Mouse (Mus musculus) liver (tissue): Measurements from ENCODE around the gene Sfmbt1.
"Not testable (repeated sequence)": the region's sequence is repeated elsewhere in the genome, so short reads cannot be mapped to it uniquely, and the experiment has no call there.

Source experiments
- DNase-seq: peaks from one replicate; pipeline ENCODE4 v3.0.0-alpha.2; 2020; ENCODE audit warnings: mixed read lengths

The Sfmbt1 gene

DNA sequence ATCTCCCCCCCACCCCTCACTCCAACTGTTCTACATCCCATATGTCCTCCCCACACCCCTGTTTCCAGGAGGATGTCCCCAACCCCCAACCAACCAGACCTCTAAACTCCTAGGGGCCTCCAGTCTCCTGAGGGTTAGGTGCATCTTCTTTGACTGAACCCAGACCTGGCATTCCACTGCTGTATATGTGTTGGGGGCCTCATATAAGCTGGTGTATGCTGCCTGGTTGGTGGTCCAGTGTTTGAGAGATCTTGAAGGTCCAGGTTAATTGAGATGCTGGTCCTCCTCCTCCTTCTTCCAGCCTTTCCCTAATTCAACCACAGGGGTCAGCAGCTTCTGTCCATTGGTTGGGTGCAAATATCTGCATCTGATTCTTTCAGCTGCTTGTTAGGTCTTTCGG lies 4.0 kb downstream of the Sfmbt1 start:
- not testable (repeated sequence) for DNase-seq

DNA sequence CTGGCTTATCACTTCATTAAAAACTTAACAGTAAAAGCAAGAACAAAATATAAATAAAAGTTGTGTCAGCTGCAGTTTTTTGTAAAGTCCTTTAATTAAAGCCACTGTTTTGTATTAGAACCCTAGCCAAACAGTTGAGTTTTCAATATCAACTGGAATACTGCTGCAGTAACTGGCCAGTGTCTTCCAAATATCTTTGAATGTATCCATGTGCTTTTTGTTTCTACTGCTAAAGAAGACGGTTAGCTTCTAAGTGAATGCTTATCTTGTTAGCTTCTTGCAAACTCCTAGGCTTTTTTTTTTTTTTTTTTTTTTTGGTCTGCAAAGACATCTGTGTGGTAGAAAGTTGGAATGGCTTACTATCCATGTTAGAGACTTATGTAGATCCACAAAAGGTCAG lies 4.9 kb downstream of the Sfmbt1 start:
- no peak for DNase-seq

DNA sequence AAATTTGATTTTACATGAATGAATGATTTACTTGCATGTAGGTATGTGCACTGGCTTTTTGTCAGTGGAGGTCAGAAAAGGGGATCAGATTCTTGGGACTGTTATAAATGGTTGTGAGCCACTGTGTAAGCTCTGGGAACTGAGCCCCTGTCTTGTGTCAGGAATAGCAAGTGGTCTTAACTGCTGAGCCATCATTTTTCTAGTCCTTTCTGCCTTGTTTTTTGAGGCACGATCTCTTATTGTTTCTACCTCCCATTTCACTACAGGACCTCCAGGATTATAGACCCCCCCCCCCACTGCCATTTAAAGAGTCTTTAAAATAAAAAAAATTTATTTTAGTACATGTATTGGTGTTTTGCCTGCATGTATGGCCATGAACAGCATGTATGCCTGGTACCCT lies 7.2 kb downstream of the Sfmbt1 start:
- DNase-seq, result no peak

DNA sequence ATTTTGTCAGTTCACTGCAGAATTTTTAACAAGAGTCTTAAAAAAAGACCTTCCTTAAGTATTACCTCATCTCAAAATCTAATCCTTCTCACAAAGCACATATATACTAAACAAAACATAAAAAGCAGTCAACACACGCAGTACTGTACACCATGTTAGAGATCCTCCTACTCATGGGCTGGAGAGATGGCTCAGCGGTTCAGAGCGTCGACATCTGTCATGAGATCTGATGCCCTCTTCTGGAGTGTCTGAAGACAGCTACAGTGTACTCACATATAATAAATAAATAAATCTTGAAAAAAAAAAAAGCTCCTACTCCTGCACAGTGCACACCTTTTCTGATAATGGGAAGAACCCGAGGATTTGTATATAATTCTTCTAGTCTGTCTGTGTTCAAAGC lies 7.8 kb downstream of the Sfmbt1 start:
- DNase-seq, result no peak

DNA sequence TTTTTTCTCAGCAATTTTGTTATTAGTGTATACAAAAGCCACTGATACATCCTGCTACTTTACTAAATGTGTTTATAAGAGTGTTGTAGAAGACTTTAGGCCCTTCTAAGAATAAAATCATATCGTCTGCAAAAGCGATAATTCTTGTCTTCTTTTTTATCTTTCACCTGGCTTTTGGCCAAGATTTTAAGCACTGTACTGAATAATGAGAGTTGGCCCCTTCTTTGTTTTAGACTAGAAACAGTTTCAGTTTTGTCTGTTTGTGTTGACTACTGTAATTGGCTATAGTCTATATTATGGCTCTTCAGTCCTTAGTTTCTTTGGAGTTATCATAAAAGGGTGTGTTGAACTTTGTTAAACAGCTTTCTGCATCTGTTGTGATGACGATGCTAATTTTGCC lies 17.2 kb downstream of the Sfmbt1 start:
- DNase-seq, result no peak

DNA sequence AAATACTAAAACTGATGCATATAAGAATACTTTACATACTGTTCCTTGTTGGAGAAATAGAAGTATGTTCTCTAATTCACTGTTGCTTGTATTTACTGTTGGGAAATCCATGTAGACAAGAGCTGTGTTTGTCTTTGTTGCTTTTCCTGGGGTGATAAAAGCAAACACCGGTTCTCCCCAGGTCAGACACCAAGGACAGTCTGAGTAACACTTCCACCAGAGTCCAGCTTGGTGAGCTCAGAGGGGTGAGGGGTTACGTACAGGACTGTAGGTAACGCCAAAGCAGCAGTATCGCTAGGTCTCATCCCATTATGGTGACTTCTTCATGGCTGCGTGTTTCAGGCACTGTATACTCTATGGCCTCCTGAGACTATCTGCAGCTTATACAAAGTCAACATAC lies 20.0 kb downstream of the Sfmbt1 start:
- no peak for DNase-seq

DNA sequence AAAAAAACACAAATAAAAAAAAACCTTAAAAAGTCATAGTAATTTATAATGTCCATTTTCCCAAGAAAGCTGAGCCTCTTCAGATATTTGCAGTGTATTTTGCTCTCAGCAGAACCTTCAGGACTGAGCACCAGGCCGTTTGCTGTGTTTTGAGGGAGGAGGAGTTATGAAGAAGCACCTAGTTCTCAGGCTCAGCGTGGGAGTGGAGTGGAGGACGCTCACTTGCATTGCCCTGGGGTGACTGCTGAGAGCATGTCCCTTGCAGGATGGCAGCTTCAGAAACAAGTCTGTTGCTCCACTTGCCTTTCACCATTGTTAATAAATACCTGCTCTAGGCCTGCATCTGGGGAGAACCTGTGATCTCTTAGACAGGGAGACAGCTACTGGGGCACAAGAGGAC lies 21.2 kb downstream of the Sfmbt1 start:
- DNase-seq, result no peak

DNA sequence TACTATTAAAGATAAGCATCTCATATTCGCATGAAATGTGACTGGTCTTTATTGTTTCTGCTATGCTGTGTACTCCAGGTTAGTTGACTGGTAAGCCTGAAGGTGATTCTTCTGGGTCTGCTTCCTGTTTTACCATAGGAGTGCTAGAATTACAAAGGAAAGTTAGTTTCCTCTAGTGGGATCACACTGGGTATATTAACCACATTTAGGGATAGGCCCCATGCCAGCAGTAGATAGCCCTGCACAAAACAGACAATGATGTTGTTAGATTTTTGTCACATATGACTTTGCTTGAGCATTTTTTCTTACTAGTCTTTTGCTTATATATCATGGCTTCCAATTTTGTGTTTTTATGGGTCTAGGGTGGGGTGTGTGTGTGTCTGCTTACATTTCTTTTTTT lies 21.8 kb downstream of the Sfmbt1 start:
- DNase-seq, result no peak

DNA sequence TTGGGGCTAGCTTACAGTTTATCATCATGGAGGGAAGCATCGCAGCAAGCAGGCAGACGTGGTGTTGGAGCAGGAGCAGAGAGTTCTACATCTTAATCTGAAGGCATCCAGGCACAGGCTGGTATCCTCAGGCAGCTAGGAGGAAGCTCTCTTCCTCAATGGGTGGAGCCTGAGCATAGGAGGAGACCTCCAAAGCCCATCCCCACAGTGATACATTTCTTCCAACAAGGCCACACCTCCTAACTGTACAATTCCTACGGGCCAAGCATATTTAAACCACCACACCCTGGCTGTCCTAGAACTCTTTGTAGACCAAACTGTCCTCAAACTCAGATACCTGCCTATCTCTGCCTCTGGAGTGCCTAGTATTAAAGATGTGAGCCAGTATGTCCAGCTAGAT lies 29.2 kb downstream of the Sfmbt1 start:
- DNase-seq, result no peak

DNA sequence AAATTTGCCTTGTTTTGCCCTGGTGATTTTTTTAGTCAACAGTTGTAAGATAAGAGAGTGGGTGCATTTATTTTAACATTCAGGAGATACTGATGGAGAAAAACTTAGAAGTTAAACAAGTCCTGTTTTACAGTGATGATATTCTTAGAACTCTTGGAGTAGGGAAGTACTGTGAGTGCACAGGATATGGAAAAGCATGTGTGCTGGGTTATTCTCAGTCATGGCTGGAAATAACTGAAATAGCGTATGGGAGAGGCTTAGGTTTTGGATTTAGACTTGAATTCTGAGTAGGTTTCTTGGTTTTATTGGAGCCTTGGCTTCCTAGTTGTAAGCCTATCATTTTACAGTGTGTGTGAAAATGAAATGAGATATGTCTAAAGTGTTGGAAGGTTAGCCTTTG lies 31.5 kb downstream of the Sfmbt1 start:
- DNase-seq, result no peak

DNA sequence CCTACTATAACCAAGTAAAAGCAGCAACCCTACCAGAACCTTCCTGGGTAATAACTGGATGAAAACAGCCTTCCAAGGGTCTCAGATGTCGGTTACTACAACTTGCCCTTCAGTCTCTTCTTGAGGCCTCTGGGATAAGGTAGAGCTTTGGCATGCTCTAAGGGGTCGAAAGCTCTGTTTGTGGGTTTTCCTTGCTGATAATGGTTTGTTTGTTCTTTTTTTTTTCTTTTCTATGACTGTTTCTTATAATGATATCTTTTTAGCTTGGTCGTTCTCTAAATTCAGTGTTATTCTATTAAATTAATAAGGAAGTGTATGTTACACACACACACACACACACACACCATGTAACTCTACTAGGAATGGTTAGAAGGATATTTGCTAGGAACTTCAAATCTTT lies 42.6 kb downstream of the Sfmbt1 start:
- no peak for DNase-seq

DNA sequence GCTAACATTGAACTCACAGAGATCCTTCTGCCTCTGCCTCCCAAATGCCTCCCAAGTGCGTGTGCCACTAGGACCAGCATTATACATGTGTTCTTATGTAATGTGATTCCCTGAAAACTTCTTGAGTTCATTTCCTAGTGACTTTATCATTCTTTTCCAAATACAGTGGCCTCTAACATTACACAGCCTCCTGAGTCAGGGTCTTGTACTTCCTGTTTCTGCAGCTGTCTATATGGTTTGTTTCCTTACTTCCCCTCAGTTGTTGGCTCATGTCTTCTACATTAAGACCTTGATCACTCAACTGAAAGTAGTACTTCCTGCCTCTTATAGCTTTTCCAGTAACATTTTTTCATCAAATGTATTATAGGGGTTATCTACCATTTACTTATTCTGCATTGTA lies 46.6 kb downstream of the Sfmbt1 start:
- DNase-seq, result no peak

DNA sequence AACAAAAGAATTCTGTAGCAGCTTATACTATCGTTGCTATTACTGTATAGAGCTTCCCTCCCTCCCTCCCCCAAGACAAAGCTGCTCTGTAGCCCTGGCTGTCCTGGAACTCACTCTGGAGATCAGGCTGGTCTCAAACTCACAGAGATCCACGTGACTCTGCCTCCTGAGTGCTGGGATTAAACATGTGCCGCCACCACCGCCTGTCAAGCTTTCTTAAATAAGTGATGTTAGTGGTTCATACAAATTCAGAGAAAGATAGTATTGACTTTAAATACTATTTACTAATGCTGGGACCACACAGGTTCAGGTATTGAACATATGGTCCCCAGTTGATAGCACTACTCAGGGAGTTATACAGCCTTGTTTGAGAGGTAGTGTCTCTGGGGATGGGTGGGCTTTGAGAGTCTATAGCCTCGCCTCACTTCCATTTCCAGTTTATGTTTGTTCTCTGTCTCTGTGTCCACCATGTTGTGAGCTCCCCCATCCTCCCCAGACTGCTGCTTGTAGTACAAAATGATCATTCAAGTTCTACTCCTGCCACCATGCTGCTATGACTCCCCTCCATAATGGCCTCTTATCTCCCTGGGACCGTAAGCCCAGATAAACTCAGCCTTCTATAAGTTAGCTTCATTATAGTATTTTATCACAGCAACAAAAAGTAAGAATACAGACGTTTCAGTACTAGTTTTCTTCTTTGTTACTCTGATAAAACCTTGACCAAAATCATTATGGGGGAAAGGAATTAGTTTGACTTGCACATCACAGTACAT lies 47.7 kb downstream of the Sfmbt1 start:
- DNase-seq, result no peak

DNA sequence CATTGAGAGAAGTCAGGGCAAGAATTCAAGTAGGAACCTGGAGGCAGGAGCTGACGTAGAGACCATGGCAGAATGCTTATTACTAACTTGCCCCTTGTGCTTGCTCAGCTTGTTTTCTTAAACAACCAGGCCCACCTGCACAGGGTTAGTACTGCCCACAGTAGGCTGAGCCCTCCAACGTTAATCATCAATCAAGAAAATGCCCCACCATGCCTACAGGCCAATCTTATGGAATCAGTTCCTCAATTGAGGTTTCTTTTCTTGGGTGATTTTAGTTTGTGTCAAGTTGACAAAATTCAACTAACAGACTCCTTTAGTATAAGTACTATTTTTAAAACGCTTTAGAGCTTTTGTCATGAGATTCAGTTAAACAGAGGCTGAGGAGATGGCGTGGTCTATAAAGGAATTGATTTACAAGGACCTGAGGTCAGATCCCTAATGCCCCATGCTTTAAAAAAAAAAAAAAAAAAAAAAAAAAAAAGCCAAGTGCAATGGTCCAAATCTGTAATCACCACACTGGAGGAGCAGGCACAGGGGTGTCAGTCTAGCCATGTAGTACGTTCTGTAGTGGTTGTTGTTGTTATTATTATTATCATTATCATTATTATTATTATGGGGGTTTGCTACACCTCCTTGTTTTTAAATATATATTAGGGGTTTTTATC lies 48.4 kb downstream of the Sfmbt1 start:
- DNase-seq, result no peak

DNA sequence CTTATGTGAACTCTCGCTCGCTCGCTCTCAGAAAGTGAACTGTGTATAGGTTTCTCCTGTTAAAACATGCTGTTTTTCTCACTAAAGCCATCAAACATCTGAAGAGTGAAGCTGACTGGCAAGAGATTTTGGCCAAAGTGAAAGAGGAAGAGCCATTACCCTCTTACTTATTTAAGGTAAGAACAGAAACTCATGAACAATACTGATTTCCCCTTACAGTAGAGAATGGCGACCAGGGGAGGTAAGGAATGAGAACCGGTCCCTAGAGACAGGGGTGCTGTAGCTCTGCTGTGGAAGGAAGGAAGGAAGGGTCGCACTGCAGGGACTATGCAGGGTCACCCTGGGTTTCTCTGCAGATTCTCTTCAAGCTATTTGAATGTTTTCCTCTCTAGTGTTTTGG lies 70.0 kb downstream of the Sfmbt1 start:
- no peak for DNase-seq

DNA sequence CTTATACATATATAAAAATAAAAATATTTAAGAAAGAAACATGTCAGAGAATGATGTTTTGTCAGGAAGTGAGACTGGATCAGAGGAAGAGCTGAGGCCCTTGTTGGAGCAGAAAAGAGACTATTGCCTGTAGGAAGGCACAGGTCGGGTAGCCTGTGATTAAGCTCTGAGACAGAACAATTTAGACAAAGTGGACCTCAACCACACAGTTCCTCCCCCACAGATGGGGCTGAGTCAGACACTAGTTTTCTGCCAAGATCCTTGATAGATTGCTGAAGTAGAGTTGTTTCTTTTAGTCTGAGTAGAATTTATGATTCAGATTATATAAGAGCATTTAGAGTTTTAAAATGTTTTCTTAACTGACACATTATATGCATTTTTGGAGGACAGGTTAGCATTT lies 74.8 kb downstream of the Sfmbt1 start:
- DNase-seq, result no peak

DNA sequence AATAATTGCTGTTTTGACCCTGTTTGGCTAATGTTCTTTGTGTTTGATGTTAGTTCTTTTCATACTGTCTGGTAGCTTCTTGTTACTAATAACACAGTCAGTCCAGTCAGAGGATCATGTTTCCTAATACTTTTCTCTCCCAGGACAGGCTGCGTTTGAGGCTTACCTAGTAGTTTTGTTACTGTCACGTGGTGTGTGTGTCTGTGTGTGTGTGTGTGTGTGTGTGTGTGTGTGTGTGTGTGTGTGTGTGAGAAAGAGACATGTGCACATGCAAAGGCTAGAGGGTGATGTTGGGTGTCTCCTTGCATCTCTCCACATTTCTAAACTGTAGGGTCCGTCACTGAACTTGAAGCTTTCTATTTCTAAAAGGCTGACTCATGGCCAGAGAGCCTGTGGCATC lies 78.2 kb downstream of the Sfmbt1 start:
- DNase-seq, result no peak

DNA sequence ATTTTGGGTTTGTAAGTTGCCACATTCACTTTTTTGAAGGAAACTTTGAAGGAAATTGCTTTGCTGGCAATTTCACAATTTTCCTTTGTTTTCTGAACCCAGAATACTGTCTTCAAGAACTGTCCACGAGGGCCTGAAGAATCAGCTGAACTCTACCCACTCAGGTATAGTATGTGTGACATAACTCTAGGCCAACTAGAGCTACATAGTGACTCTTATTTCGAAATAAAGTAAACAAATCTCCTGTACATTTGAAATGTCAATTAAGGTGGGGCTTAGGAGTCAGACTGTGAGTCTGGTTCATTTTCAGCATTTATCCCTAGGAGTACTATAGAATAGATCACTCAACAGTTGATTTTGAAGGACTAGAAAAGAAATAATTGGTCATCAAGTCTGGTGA lies 87.1 kb downstream of the Sfmbt1 start:
- DNase-seq, result no peak

DNA sequence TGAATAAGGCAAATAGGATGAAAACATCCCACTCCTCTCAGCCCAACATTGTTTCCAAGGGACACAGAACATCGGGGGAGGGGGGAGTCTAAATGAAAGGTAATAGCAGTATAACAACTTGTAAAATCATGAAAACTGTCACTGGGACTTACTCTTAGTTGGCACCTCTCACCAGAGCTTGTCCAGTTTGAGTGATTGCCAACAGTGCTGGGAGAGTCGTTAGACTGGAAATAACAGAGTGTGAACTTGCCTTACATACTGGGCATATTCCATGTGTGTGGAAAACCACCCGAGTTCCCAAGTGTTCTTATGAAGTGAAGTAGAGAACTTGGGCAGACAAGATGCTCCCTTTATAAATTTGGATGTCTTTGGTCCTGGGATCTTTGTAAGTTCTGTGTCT lies 106.5 kb downstream of the Sfmbt1 start:
- DNase-seq, result no peak

DNA sequence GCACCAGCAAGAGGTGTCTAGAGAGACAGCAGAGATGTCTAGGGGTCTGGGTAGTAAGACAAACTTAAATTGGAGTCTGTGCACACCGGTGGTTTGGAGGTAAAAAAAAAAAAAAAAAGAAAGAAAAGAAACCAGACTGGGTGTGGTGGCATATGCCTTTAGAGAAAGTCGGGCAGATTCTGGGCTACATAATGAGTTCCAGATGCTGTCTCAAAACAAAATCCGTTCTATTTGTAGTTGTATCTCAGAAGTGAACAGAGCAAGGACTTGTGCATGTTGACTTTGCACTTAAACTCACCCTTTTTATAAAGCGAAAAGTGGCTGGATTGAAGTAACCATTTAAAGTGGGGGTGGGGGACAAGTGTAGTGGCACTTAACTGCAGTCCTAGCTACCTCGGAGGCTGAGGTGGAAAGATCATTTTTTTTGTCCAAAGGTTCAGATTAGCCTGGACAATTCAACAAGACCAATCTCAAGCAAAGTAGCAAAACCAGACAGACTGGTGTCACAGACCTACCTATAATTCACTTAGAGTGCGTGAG lies 109.9 kb downstream of the Sfmbt1 start:
- DNase-seq, result no peak

DNA sequence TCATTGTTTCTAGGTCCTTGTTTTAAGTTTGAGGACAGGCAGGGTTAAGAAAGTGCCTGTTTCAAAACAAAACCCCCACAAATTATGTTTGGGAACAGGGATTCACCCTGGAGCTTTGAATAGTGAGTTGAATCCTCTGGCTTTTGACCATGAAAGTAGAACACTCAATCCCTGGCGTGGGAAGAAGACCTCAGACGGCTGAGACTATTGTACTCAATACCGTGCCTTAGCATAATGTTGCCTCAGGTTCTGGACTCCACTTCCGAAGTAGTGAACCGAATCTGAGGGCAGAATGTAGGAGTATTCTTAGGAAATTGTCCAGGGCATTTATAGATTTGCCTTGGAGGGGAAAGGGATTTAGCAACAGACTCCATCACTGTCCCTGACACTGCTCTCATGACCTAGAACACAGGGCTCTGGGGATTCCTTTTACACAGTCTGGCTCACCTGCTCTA lies 110.4 kb downstream of the Sfmbt1 start:
- DNase-seq, result no peak

DNA sequence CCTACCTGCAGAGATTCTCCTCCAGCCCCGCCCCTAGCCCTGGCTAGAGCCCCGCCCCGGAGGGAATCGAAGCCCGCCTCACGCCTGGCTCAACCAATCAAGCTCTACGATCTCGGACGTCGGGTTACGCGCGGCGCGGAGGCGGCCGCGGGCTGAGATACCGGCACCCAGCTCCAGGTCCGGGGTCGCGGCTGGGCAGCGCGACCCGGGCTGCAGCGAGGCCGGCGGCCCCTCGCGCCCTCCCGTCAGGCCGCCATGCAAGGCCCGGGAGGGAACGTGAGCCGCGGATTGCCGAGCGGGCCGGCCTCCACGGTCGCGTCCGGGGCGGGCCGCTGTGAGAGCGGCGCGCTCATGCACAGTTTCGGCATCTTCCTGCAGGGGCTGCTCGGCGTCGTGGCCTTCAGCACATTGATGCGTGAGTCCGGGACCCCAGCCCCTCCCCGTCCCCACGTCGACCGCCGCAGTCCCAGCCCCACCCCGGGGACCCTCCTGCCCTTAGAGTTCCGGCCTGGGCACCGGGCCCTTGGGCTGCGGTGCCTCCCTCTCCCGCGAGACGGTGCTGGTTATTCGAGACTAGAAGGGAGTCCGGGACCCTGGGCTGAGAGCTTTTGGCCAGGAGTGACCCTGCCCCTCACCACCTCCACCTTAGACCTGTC lies 111.0 kb downstream of the Sfmbt1 start, which contains the start of gene Tmem110:
Gene Tmem110, plus strand, starts transcription at position 115 of the 656 bp plus-strand sequence.
- DNase-seq, result peak; percentile 90
